20 mouse cellular contexts compared by ENCODE assay signal in genomic region chr17:47467659-47468058, GRCm38 (mm10). TPM values are rescaled to one million over a fixed set of nuclear protein-coding genes. Genes with fewer than 3 reads are reported as not detected.
A peak's percentile ranks its signal among the peaks of the same experiment; 100 is the strongest.
DNase-seq lines count a peak whose midpoint lies in the region; ATAC-seq and TF ChIP-seq lines count a peak whose summit lies in the region.
"Had no signal": no experiment of that assay in that cellular context is flagged by ENCODE, and none has a peak within 500 bp of the region (broad histone marks: within the 10 kb centered on the region; RNA-seq: fewer than 3 reads in every experiment).

No protein-coding gene starts in this region.

- intact Hi-C loops in heart, postnatal 36 days (cut with DNase I): no loop called here

- WGBS in hindbrain, postnatal 0 days: 56% methylated on average over 11 of the region's 11 CpGs
- WGBS in hindbrain, embryonic 14.5 days: 56% methylated on average over 11 of the region's 11 CpGs
- WGBS in midbrain, embryonic 16.5 days: 56% methylated on average over 11 of the region's 11 CpGs
- 53% methylated on average over 11 of the region's 11 CpGs for WGBS in midbrain, embryonic 14.5 days

- peaks cover 17% of the 10 kb centered on the region; the same call in 1 of the 2 replicates for H3K27me3 ChIP-seq in hindbrain, postnatal 0 days (ENCODE audit: insufficient read depth, low read length)
- H3K27me3 ChIP-seq in hindbrain, embryonic 14.5 days (ENCODE audit: control insufficient read depth, insufficient read depth, low read length): peaks cover 29% of the 10 kb centered on the region
- H3K27me3 ChIP-seq in midbrain, embryonic 16.5 days (ENCODE audit: control insufficient read depth, insufficient read depth, low read depth, low read length): peaks cover 20% of the 10 kb centered on the region
- peaks cover 11% of the 10 kb centered on the region for H3K27me3 ChIP-seq in midbrain, embryonic 14.5 days (ENCODE audit: control insufficient read depth, insufficient read depth, low read length)

- no peaks in the 10 kb centered on the region for H3K9me3 ChIP-seq in hindbrain, postnatal 0 days (ENCODE audit: low read length)
- H3K9me3 ChIP-seq in hindbrain, embryonic 14.5 days (ENCODE audit: control insufficient read depth, low read length): no peaks in the 10 kb centered on the region
- no peaks in the 10 kb centered on the region for H3K9me3 ChIP-seq in midbrain, embryonic 16.5 days (replicated peaks; ENCODE audit: control insufficient read depth, low read length, poor library complexity, severe bottlenecking)
- H3K9me3 ChIP-seq in midbrain, embryonic 14.5 days (ENCODE audit: control insufficient read depth, low read length): no peaks in the 10 kb centered on the region
- H3K9me3 ChIP-seq: hindbrain, embryonic 13.5 days; limb, embryonic 12.5 days had no signal

- H3K4me3 ChIP-seq in hindbrain, postnatal 0 days (ENCODE audit: low read length): no peak overlapping the region
- no peak overlapping the region for H3K4me3 ChIP-seq in hindbrain, embryonic 14.5 days (replicated peaks; ENCODE audit: low read length)
- no peak overlapping the region for H3K4me3 ChIP-seq in midbrain, embryonic 16.5 days (ENCODE audit: low read depth, low read length)
- H3K4me3 ChIP-seq in midbrain, embryonic 14.5 days (replicated peaks; ENCODE audit: low read depth, low read length): no peak overlapping the region
- H3K4me3 ChIP-seq: left cerebral cortex, adult 2 months had no signal

- H3K27ac ChIP-seq in hindbrain, postnatal 0 days: no peak overlapping the region
- no peak overlapping the region for H3K27ac ChIP-seq in hindbrain, embryonic 14.5 days
- no peak overlapping the region for H3K27ac ChIP-seq in midbrain, embryonic 16.5 days (ENCODE audit: low read length)
- H3K27ac ChIP-seq in midbrain, embryonic 14.5 days (replicated peaks; ENCODE audit: low read depth, low read length): no peak overlapping the region
- H3K27ac ChIP-seq: hindbrain, embryonic 13.5 days; left cerebral cortex, adult 2 months; limb, embryonic 12.5 days had no signal

- H3K4me1 ChIP-seq in hindbrain, postnatal 0 days (ENCODE audit: insufficient read depth, low read length): no peaks in the 10 kb centered on the region
- H3K4me1 ChIP-seq in hindbrain, embryonic 14.5 days (replicated peaks; ENCODE audit: control insufficient read depth, insufficient read depth, low read length): no peaks in the 10 kb centered on the region
- H3K4me1 ChIP-seq in midbrain, embryonic 16.5 days (ENCODE audit: control insufficient read depth, insufficient read depth, low read length): no peaks in the 10 kb centered on the region; the same call in 1 of the 2 replicates
- H3K4me1 ChIP-seq in midbrain, embryonic 14.5 days (ENCODE audit: control insufficient read depth, insufficient read depth, low read length): no peaks in the 10 kb centered on the region

- ATAC-seq in hindbrain, postnatal 0 days: peak; percentile 6; the same call in 1 of the 2 replicates
- no peak for ATAC-seq in hindbrain, embryonic 14.5 days (ENCODE audit: low FRiP score)
- 0 out of 2 replicates have a peak, but pooled peaks have one; percentile 17 for ATAC-seq in midbrain, embryonic 16.5 days
- ATAC-seq in midbrain, embryonic 14.5 days (ENCODE audit: low FRiP score, low TSS enrichment): no peak
- ATAC-seq: forebrain, embryonic 16.5 days had no signal

- TF ChIP-seq CTCF in hindbrain, postnatal 0 days (IDR thresholded peaks at IDR 0.05; ENCODE audit: low read depth): no peak

- no peaks in the 10 kb centered on the region for H3K36me3 ChIP-seq in hindbrain, postnatal 0 days (ENCODE audit: insufficient read depth, low read length)
- no peaks in the 10 kb centered on the region for H3K36me3 ChIP-seq in hindbrain, embryonic 14.5 days (replicated peaks; ENCODE audit: control insufficient read depth, insufficient read depth)
- no peaks in the 10 kb centered on the region for H3K36me3 ChIP-seq in midbrain, embryonic 16.5 days (ENCODE audit: control insufficient read depth, insufficient read depth, low read length)
- H3K36me3 ChIP-seq in midbrain, embryonic 14.5 days (ENCODE audit: control insufficient read depth, insufficient read depth, low read length): no peaks in the 10 kb centered on the region
- H3K36me3 ChIP-seq: hindbrain, embryonic 13.5 days; limb, embryonic 12.5 days had no signal

- H3K9ac ChIP-seq in hindbrain, postnatal 0 days (replicated peaks; ENCODE audit: low read length): no peak overlapping the region
- no peak overlapping the region for H3K9ac ChIP-seq in hindbrain, embryonic 14.5 days
- H3K9ac ChIP-seq in midbrain, embryonic 16.5 days (ENCODE audit: low read depth, low read length): no peak overlapping the region
- H3K9ac ChIP-seq in midbrain, embryonic 14.5 days (replicated peaks; ENCODE audit: low read length): no peak overlapping the region
- H3K9ac ChIP-seq: hindbrain, embryonic 13.5 days; limb, embryonic 12.5 days had no signal

- DNase-seq in heart, adult 11 months: peak; percentile 89
- no peak for DNase-seq in heart, postnatal 36 days
- DNase-seq in hindbrain, postnatal 0 days (ENCODE audit: low spot score): no peak
- DNase-seq in hindbrain, embryonic 14.5 days (ENCODE audit: low spot score): no peak
- DNase-seq in midbrain, embryonic 14.5 days: no peak
- no peak for DNase-seq in adrenal gland, postnatal 4 days (ENCODE audit: low spot score in 2 of 2)
- DNase-seq: adrenal gland, postnatal 25 days; B cell, adult 2 months; cerebellum, adult 8-10 months; gastrocnemius, adult 2 months; kidney, adult 18-20 months; kidney, postnatal 25 days; lung, adult 2 months; lung, postnatal 36 days had no signal

- H3K4me2 ChIP-seq in hindbrain, postnatal 0 days (ENCODE audit: low read depth, low read length): no peak overlapping the region
- no peak overlapping the region for H3K4me2 ChIP-seq in hindbrain, embryonic 14.5 days (replicated peaks)
- H3K4me2 ChIP-seq in midbrain, embryonic 16.5 days (ENCODE audit: low read length): no peak overlapping the region
- H3K4me2 ChIP-seq in midbrain, embryonic 14.5 days (ENCODE audit: low read length): no peak overlapping the region

RNA-seq across cellular contexts. Expression of gene 1700001C19Rik, which starts 30.5 kb away (rescaled TPM):
- not detected for total RNA-seq in heart, postnatal 36 days (2021)
- 1.7 TPM in 1 of 2 replicates, not detected in the other for total RNA-seq in hindbrain, postnatal 0 days (2014; rRNA removed)
- 0.45 and 0.81 TPM in 2 replicates for polyA plus RNA-seq in hindbrain, postnatal 0 days (2015; fragmentation: Nextera tagmentation; extraction: Ambion mirVana)
- polyA plus RNA-seq in hindbrain, embryonic 14.5 days (2014; fragmentation: Nextera tagmentation; extraction: Ambion mirVana): 0.37 and 0.47 TPM in 2 replicates
- 0.46 and 0.50 TPM in 2 replicates for polyA plus RNA-seq in midbrain, embryonic 16.5 days (2015; fragmentation: Nextera tagmentation; extraction: Ambion mirVana)
- 0.72 and 0.76 TPM in 2 replicates for polyA plus RNA-seq in midbrain, embryonic 14.5 days (2014; fragmentation: Nextera tagmentation; extraction: Ambion mirVana)
- under 1 TPM; 0.48 to 0.96 TPM for total RNA-seq in adrenal gland, postnatal 4 days (2021)
- total RNA-seq: adrenal gland, postnatal 25 days; gastrocnemius, adult 2 months; granulocyte monocyte progenitor cell, adult 5-6 weeks; left cerebral cortex, adult 2 months had no signal

RNA-seq across cellular contexts. Expression of gene AI661453, which starts 31.2 kb away (rescaled TPM):
- 1 to 10 TPM; 1.6 to 1.8 TPM for total RNA-seq in heart, postnatal 36 days (2021)
- 0.52 and 2.7 TPM in 2 replicates for total RNA-seq in hindbrain, postnatal 0 days (2014; rRNA removed)
- polyA plus RNA-seq in hindbrain, postnatal 0 days (2015; fragmentation: Nextera tagmentation; extraction: Ambion mirVana): 0.14 and 0.15 TPM in 2 replicates
- 0.23 and 0.31 TPM in 2 replicates for polyA plus RNA-seq in hindbrain, embryonic 14.5 days (2014; fragmentation: Nextera tagmentation; extraction: Ambion mirVana)
- 0.09 and 0.17 TPM in 2 replicates for polyA plus RNA-seq in midbrain, embryonic 16.5 days (2015; fragmentation: Nextera tagmentation; extraction: Ambion mirVana)
- polyA plus RNA-seq in midbrain, embryonic 14.5 days (2014; fragmentation: Nextera tagmentation; extraction: Ambion mirVana): 0.05 and 0.15 TPM in 2 replicates
- total RNA-seq in adrenal gland, postnatal 4 days (2021): 1 to 10 TPM; 2.7 to 4.4 TPM

RNA-seq across cellular contexts. Expression of gene Taf8, which starts 34.4 kb away (rescaled TPM):
- total RNA-seq in heart, postnatal 36 days (2021): 10 to 100 TPM; 12.0 to 13.6 TPM
- 17.9 and 22.2 TPM in 2 replicates for total RNA-seq in hindbrain, postnatal 0 days (2014; rRNA removed)
- 11.8 and 12.3 TPM in 2 replicates for polyA plus RNA-seq in hindbrain, postnatal 0 days (2015; fragmentation: Nextera tagmentation; extraction: Ambion mirVana)
- 16.4 and 16.9 TPM in 2 replicates for polyA plus RNA-seq in hindbrain, embryonic 14.5 days (2014; fragmentation: Nextera tagmentation; extraction: Ambion mirVana)
- 19.8 and 20.8 TPM in 2 replicates for polyA plus RNA-seq in midbrain, embryonic 16.5 days (2015; fragmentation: Nextera tagmentation; extraction: Ambion mirVana)
- 17.4 and 19.2 TPM in 2 replicates for polyA plus RNA-seq in midbrain, embryonic 14.5 days (2014; fragmentation: Nextera tagmentation; extraction: Ambion mirVana)
- 10 to 100 TPM; 31.7 to 38.1 TPM for total RNA-seq in adrenal gland, postnatal 4 days (2021)

RNA-seq across cellular contexts. Expression of gene Ccnd3, which starts 37.2 kb away (rescaled TPM):
- 10 to 100 TPM; 79.8 to 88.7 TPM for total RNA-seq in heart, postnatal 36 days (2021)
- total RNA-seq in hindbrain, postnatal 0 days (2014; rRNA removed): 55.0 and 63.4 TPM in 2 replicates
- polyA plus RNA-seq in hindbrain, postnatal 0 days (2015; fragmentation: Nextera tagmentation; extraction: Ambion mirVana): 69.3 and 71.5 TPM in 2 replicates
- 78.9 and 80.3 TPM in 2 replicates for polyA plus RNA-seq in hindbrain, embryonic 14.5 days (2014; fragmentation: Nextera tagmentation; extraction: Ambion mirVana)
- polyA plus RNA-seq in midbrain, embryonic 16.5 days (2015; fragmentation: Nextera tagmentation; extraction: Ambion mirVana): 58.4 and 61.4 TPM in 2 replicates
- polyA plus RNA-seq in midbrain, embryonic 14.5 days (2014; fragmentation: Nextera tagmentation; extraction: Ambion mirVana): 56.4 and 67.3 TPM in 2 replicates
- 100 to 1,000 TPM; 198 to 200 TPM for total RNA-seq in adrenal gland, postnatal 4 days (2021)

Comparison
In these comparisons a context has a peak if more than half of its experiments do, and no peak if none do; other contexts are left out.
1. ATAC-seq: peak in hindbrain, postnatal 0 days (single experiment) and midbrain, embryonic 16.5 days (single experiment); none in hindbrain, embryonic 14.5 days (single experiment) and midbrain, embryonic 14.5 days (single experiment).